Mouse (Mus musculus): ENCODE results near the gene Pdia6. TPM values are rescaled to one million over a fixed set of nuclear protein-coding genes. Genes with fewer than 3 reads are reported as not detected.

Pdia6 gene
- polyA plus RNA-seq, 1 experiment from 2014 or later, result 476 TPM

DNA sequence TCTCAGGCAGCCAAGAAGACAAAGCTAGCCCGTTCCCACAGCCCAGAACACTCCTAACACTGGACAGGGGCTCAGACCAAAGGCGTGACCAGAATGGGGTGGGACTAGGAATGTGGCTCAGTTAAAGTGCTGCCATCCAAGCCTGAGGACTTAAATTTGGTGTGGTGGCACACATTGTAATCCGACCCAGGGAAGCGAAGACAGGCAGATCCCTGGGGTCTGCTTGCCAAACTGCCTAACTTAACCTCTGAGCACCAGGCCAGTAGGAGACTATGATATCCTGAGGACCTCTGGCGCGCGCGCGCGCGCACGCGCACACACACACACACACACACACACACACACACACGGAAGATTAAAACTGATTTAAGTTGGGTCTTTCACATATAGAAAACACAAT lies 34.8 kb upstream of the Pdia6 start:
- Histone ChIP-seq H3K9ac (ENCODE audit: low read depth, low read length) (no peak overlapping the region), H3K4me3 (ENCODE audit: low read depth, low read length) (no peak overlapping the region), H3K4me2 (no peak overlapping the region), H3K27ac (ENCODE audit: low read depth, low read length) (no peak overlapping the region), H3K4me1 (replicated peaks; ENCODE audit: control insufficient read depth, insufficient read depth, low read length) (no peaks in the 10 kb centered on the region), H3K36me3 (ENCODE audit: control insufficient read depth, insufficient read depth, low read length) (no peaks in the 10 kb centered on the region), H3K9me3 (ENCODE audit: control insufficient read depth, low read length) (no peaks in the 10 kb centered on the region), H3K27me3 (replicated peaks; ENCODE audit: control insufficient read depth, insufficient read depth, low read length) (no peaks in the 10 kb centered on the region)
- DNase-seq (ENCODE audit: low spot score), result no peak
- 88% methylated on average over 14 of the region's 14 CpGs for WGBS
- ATAC-seq (replicated peaks; ENCODE audit: low FRiP score), result no peak

- WGBS, result 48% methylated on average over 11 of the region's 11 CpGs
- ATAC-seq (replicated peaks; ENCODE audit: low FRiP score) (no peak), DNase-seq (ENCODE audit: low spot score) (no peak)
- no peak overlapping the region for H3K27ac ChIP-seq (ENCODE audit: low read depth, low read length)
- H3K36me3 ChIP-seq (ENCODE audit: control insufficient read depth, insufficient read depth, low read length), result no peaks in the 10 kb centered on the region
- no peaks in the 10 kb centered on the region for H3K9me3 ChIP-seq (ENCODE audit: control insufficient read depth, low read length)
- no peak overlapping the region for H3K9ac ChIP-seq (ENCODE audit: low read depth, low read length)
- no peak overlapping the region for H3K4me2 ChIP-seq
- H3K4me1 ChIP-seq (replicated peaks; ENCODE audit: control insufficient read depth, insufficient read depth, low read length), result no peaks in the 10 kb centered on the region
- no peak overlapping the region for H3K4me3 ChIP-seq (ENCODE audit: low read depth, low read length)
- H3K27me3 ChIP-seq (replicated peaks; ENCODE audit: control insufficient read depth, insufficient read depth, low read length), result no peaks in the 10 kb centered on the region
Measured at GRCm38 (mm10) chr12:17235535-17236313, 30.6 kb upstream of the Pdia6 start.

GRCm38 (mm10) chr12:17238588-17239427 lies 27.5 kb upstream of the Pdia6 start:
- Histone ChIP-seq H3K4me3 (ENCODE audit: low read depth, low read length) (no peak overlapping the region), H3K36me3 (ENCODE audit: control insufficient read depth, insufficient read depth, low read length) (no peaks in the 10 kb centered on the region), H3K4me1 (replicated peaks; ENCODE audit: control insufficient read depth, insufficient read depth, low read length) (no peaks in the 10 kb centered on the region), H3K27ac (ENCODE audit: low read depth, low read length) (no peak overlapping the region), H3K4me2 (no peak overlapping the region), H3K9ac (ENCODE audit: low read depth, low read length) (no peak overlapping the region), H3K9me3 (ENCODE audit: control insufficient read depth, low read length) (no peaks in the 10 kb centered on the region), H3K27me3 (replicated peaks; ENCODE audit: control insufficient read depth, insufficient read depth, low read length) (no peaks in the 10 kb centered on the region)
- ATAC-seq (replicated peaks; ENCODE audit: low FRiP score) (no peak), DNase-seq (ENCODE audit: low spot score) (no peak)
- WGBS, result 46% methylated on average over 12 of the region's 12 CpGs

DNA sequence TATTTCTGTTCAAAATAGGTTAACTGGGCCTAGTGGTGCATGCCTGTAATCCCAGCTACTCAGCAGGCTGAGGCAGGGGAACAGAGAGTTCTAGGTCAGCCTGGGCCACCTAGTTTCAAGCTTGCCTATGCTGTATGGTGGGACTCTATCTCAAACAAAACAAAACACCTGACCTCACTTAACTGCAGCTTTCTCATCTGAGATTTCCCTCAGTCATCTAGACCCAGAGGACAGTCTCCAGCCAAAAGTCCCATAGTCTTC lies 27.0 kb upstream of the Pdia6 start:
- H3K4me2 ChIP-seq, result no peak overlapping the region
- no peaks in the 10 kb centered on the region for H3K9me3 ChIP-seq (ENCODE audit: control insufficient read depth, low read length)
- no peaks in the 10 kb centered on the region for H3K36me3 ChIP-seq (ENCODE audit: control insufficient read depth, insufficient read depth, low read length)
- no peaks in the 10 kb centered on the region for H3K27me3 ChIP-seq (replicated peaks; ENCODE audit: control insufficient read depth, insufficient read depth, low read length)
- H3K4me1 ChIP-seq (replicated peaks; ENCODE audit: control insufficient read depth, insufficient read depth, low read length), result no peaks in the 10 kb centered on the region
- no peak overlapping the region for H3K27ac ChIP-seq (ENCODE audit: low read depth, low read length)
- H3K4me3 ChIP-seq (ENCODE audit: low read depth, low read length), result no peak overlapping the region
- ATAC-seq (replicated peaks; ENCODE audit: low FRiP score) (no peak), DNase-seq (ENCODE audit: low spot score) (no peak)
- H3K9ac ChIP-seq (ENCODE audit: low read depth, low read length), result no peak overlapping the region

- Histone ChIP-seq H3K4me2 (no peak overlapping the region), H3K9me3 (ENCODE audit: control insufficient read depth, low read length) (no peaks in the 10 kb centered on the region), H3K9ac (ENCODE audit: low read depth, low read length) (no peak overlapping the region), H3K27ac (ENCODE audit: low read depth, low read length) (no peak overlapping the region), H3K4me1 (replicated peaks; ENCODE audit: control insufficient read depth, insufficient read depth, low read length) (no peaks in the 10 kb centered on the region), H3K27me3 (replicated peaks; ENCODE audit: control insufficient read depth, insufficient read depth, low read length) (no peaks in the 10 kb centered on the region), H3K36me3 (ENCODE audit: control insufficient read depth, insufficient read depth, low read length) (no peaks in the 10 kb centered on the region), H3K4me3 (ENCODE audit: low read depth, low read length) (no peak overlapping the region)
- no peak for ATAC-seq (replicated peaks; ENCODE audit: low FRiP score)
- 81% methylated on average over 2 of the region's 2 CpGs for WGBS
- no peak for DNase-seq (ENCODE audit: low spot score)
Measured at GRCm38 (mm10) chr12:17241016-17241415, 25.3 kb upstream of the Pdia6 start.

- Histone ChIP-seq H3K27ac (ENCODE audit: low read depth, low read length) (no peak overlapping the region), H3K4me3 (ENCODE audit: low read depth, low read length) (no peak overlapping the region), H3K9me3 (ENCODE audit: control insufficient read depth, low read length) (no peaks in the 10 kb centered on the region), H3K4me2 (no peak overlapping the region), H3K27me3 (replicated peaks; ENCODE audit: control insufficient read depth, insufficient read depth, low read length) (no peaks in the 10 kb centered on the region), H3K4me1 (replicated peaks; ENCODE audit: control insufficient read depth, insufficient read depth, low read length) (no peaks in the 10 kb centered on the region), H3K36me3 (ENCODE audit: control insufficient read depth, insufficient read depth, low read length) (no peaks in the 10 kb centered on the region), H3K9ac (ENCODE audit: low read depth, low read length) (no peak overlapping the region)
- WGBS, result 87% methylated on average over 9 of the region's 9 CpGs
- ATAC-seq (replicated peaks; ENCODE audit: low FRiP score) (no peak), DNase-seq (ENCODE audit: low spot score) (no peak)
Measured at GRCm38 (mm10) chr12:17241614-17242013, 24.7 kb upstream of the Pdia6 start.

DNA sequence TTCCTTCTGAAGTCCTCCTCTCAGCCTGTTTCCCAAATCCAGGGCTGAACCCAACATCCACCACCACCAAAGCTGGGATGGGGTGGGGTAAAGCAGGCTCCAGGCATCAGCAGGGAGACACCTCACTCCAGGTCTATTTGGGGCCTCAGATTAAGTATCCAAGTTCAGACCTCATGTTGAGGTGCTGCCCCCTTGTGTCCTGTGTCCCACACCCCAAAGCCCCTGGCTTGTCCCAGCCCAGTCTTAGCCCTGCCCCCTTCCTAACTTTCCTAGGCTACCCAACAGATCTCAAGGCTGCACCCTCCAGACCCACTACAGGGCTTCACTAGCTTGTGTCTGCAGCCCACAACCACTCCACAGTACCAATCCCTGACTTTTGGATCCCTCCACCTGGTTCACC lies 24.3 kb upstream of the Pdia6 start:
- Histone ChIP-seq H3K9me3 (ENCODE audit: control insufficient read depth, low read length) (no peaks in the 10 kb centered on the region), H3K27me3 (replicated peaks; ENCODE audit: control insufficient read depth, insufficient read depth, low read length) (no peaks in the 10 kb centered on the region), H3K36me3 (ENCODE audit: control insufficient read depth, insufficient read depth, low read length) (no peaks in the 10 kb centered on the region), H3K27ac (ENCODE audit: low read depth, low read length) (no peak overlapping the region), H3K4me2 (no peak overlapping the region), H3K9ac (ENCODE audit: low read depth, low read length) (no peak overlapping the region), H3K4me1 (replicated peaks; ENCODE audit: control insufficient read depth, insufficient read depth, low read length) (no peaks in the 10 kb centered on the region), H3K4me3 (ENCODE audit: low read depth, low read length) (no peak overlapping the region)
- DNase-seq (ENCODE audit: low spot score) (no peak), ATAC-seq (replicated peaks; ENCODE audit: low FRiP score) (no peak)

DNA sequence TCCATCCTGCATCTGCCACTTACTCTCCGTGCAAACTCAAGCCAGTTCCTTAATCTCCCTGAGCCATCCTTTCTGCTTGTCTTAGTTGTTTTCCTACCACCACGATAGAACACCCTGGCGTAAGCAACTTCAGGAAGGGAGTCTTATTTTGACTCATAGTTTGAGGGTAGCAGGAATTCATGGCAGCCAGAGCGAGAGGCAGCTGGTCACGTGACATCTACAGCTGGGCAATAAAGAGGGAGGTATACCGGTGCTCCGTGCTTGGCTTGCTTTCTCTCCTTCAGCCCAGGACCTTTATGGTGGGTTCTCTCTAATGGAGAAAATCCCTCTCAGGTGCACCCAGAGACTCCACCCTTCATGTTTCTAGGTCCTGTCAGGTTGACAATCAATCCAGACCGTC lies 15.4 kb upstream of the Pdia6 start:
- DNase-seq (ENCODE audit: low spot score) (no peak), ATAC-seq (replicated peaks; ENCODE audit: low FRiP score) (no peak)
- H3K4me2 ChIP-seq, result no peak overlapping the region
- no peaks in the 10 kb centered on the region for H3K27me3 ChIP-seq (replicated peaks; ENCODE audit: control insufficient read depth, insufficient read depth, low read length)
- H3K9me3 ChIP-seq (ENCODE audit: control insufficient read depth, low read length), result no peaks in the 10 kb centered on the region
- 75% methylated on average over 8 of the region's 8 CpGs for WGBS
- H3K9ac ChIP-seq (ENCODE audit: low read depth, low read length), result no peak overlapping the region
- no peaks in the 10 kb centered on the region for H3K36me3 ChIP-seq (ENCODE audit: control insufficient read depth, insufficient read depth, low read length)
- no peak overlapping the region for H3K4me3 ChIP-seq (ENCODE audit: low read depth, low read length)
- H3K4me1 ChIP-seq (replicated peaks; ENCODE audit: control insufficient read depth, insufficient read depth, low read length), result no peaks in the 10 kb centered on the region
- no peak overlapping the region for H3K27ac ChIP-seq (ENCODE audit: low read depth, low read length)

DNA sequence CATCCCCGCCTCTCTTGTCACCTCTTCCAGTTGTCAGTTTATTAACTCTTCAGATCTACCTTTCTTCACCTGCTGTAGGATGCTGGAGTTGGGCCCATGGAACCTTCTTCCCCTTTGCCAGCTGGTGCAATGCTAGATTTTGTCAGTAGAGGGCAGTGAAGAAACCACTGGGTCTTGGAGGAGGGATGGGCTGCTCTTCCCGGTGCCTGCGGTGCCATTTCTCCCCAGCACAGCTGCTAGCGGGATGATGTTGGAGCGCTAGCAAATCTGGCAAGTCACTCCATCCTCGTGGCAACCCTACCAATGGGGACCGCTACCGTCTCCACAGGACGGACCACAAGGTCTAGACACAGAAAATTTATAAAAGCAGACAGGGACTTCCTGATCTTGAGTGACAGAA lies 13.3 kb upstream of the Pdia6 start:
- Histone ChIP-seq H3K36me3 (ENCODE audit: control insufficient read depth, insufficient read depth, low read length) (no peaks in the 10 kb centered on the region), H3K27me3 (replicated peaks; ENCODE audit: control insufficient read depth, insufficient read depth, low read length) (no peaks in the 10 kb centered on the region), H3K4me2 (no peak overlapping the region), H3K4me1 (replicated peaks; ENCODE audit: control insufficient read depth, insufficient read depth, low read length) (no peaks in the 10 kb centered on the region), H3K9ac (ENCODE audit: low read depth, low read length) (no peak overlapping the region), H3K4me3 (ENCODE audit: low read depth, low read length) (no peak overlapping the region), H3K27ac (ENCODE audit: low read depth, low read length) (no peak overlapping the region), H3K9me3 (ENCODE audit: control insufficient read depth, low read length) (no peaks in the 10 kb centered on the region)
- no peak for ATAC-seq (replicated peaks; ENCODE audit: low FRiP score)
- 6% methylated on average over 9 of the region's 9 CpGs for WGBS
- no peak for DNase-seq (ENCODE audit: low spot score)

All from liver, embryonic 11.5 days (tissue).